Mouse (Mus musculus) spleen, adult 12 weeks (tissue): ENCODE results near the gene Cfap70.
A peak's percentile ranks its signal among the peaks of the same experiment; 100 is the strongest.

ENCODE experiments used
- DNase-seq: peaks from one replicate; pipeline ENCODE4 v3.0.0; 2022; ENCODE audit warnings: low spot score

Gene Cfap70

GRCm38 (mm10) chr14:20451765-20452331 is at the start of gene Cfap70:
Gene Cfap70, minus strand, starts transcription at chr14:20452226.
- peak; percentile 50 for DNase-seq

- DNase-seq: no peak
Measured at GRCm38 (mm10) chr14:20499982-20500381, 48.0 kb upstream of the Cfap70 start.

- no peak for DNase-seq
Measured at GRCm38 (mm10) chr14:20496603-20497002, 44.6 kb upstream of the Cfap70 start, which contains the start of gene Mss51. Gene Mss51, minus strand, starts transcription at chr14:20496901.

- DNase-seq: no peak
Measured at GRCm38 (mm10) chr14:20486031-20486430, 34.0 kb upstream of the Cfap70 start.

- no peak for DNase-seq
Measured at GRCm38 (mm10) chr14:20482051-20482751, 30.2 kb upstream of the Cfap70 start.

- peak; percentile 35 for DNase-seq
Measured at GRCm38 (mm10) chr14:20481211-20481610, 29.2 kb upstream of the Cfap70 start.

- no peak for DNase-seq
Measured at GRCm38 (mm10) chr14:20480195-20480579, 28.2 kb upstream of the Cfap70 start.

GRCm38 (mm10) chr14:20479291-20480194 is 27.5 kb upstream of the Cfap70 start, which contains the start of gene Anxa7:
Gene Anxa7, minus strand, starts transcription at chr14:20480133.
- peak; percentile 63 for DNase-seq

GRCm38 (mm10) chr14:20478801-20479200 is 26.8 kb upstream of the Cfap70 start:
- peak; percentile 25 for DNase-seq

- peak; percentile 6 for DNase-seq
Measured at GRCm38 (mm10) chr14:20478385-20478784, 26.4 kb upstream of the Cfap70 start.

GRCm38 (mm10) chr14:20477261-20478025 is 25.4 kb upstream of the Cfap70 start:
- no peak for DNase-seq

GRCm38 (mm10) chr14:20460216-20460615 is 8.2 kb upstream of the Cfap70 start:
- no peak for DNase-seq

- no peak for DNase-seq
Measured at GRCm38 (mm10) chr14:20458378-20458777, 6.4 kb upstream of the Cfap70 start.

GRCm38 (mm10) chr14:20452929-20453328 is 903 bp upstream of the Cfap70 start:
- DNase-seq: no peak

- DNase-seq: no peak
Measured at GRCm38 (mm10) chr14:20451302-20451701, 724 bp downstream of the Cfap70 start.

- no peak for DNase-seq
Measured at GRCm38 (mm10) chr14:20447209-20447608, 4.8 kb downstream of the Cfap70 start.

- DNase-seq: no peak
Measured at GRCm38 (mm10) chr14:20442252-20442651, 9.8 kb downstream of the Cfap70 start.

- DNase-seq: no peak
Measured at GRCm38 (mm10) chr14:20436976-20437375, 15.1 kb downstream of the Cfap70 start.

- no peak for DNase-seq
Measured at GRCm38 (mm10) chr14:20432420-20432819, 19.6 kb downstream of the Cfap70 start.

- DNase-seq: no peak
Measured at GRCm38 (mm10) chr14:20431726-20432125, 20.3 kb downstream of the Cfap70 start.

GRCm38 (mm10) chr14:20429833-20430232 is 22.2 kb downstream of the Cfap70 start:
- no peak for DNase-seq

- no peak for DNase-seq
Measured at GRCm38 (mm10) chr14:20428593-20428992, 23.4 kb downstream of the Cfap70 start.
